Mouse (Mus musculus): ENCODE measurements around the gene Gcdh. TPM values are rescaled to one million over a fixed set of nuclear protein-coding genes. Genes with fewer than 3 reads are reported as not detected.
A peak's percentile ranks its signal among the peaks of the same experiment; 100 is the strongest.

Gcdh gene
- polyA plus RNA-seq, 1 experiment from 2014 or later = 36.2 TPM

DNA sequence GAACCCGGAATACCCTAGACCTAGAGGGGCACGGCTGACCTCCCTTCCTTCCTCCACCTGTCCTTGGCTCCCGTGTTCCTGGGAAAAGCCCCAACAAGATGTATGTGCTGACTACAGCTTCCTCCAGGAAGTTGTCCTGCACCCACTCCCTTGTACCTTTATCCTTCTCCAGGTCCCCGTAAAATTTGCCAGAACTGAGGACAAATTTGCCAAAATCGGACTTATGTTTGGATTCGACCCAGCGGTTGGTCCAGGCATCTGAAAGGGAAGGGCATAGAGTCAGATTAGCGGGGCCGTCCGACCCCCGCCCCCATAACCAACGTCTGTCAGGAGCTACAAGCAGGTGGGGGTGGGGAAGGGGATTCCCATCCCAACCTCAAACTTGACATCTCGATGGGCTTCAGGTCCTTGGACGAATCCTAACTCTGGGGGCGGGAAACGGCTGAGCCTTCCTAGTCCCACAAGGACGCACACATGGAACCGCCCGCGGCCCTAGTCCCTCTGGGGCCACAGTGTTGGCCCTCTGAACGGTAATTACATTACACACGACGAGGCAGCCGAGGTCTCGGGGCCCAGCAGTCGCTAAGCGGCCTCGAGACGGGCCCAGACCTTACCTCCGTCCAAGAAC, 47.5 kb downstream of the Gcdh start:
- WGBS (ENCODE audit: insufficient replicate concordance) = under 1% methylated on average over 30 of the region's 30 CpGs
- peaks cover 28% of the 10 kb centered on the region for H3K4me1 ChIP-seq (ENCODE audit: control insufficient read depth, insufficient read depth, low read length)
- peak overlapping the region; percentile 99 for H3K9ac ChIP-seq (ENCODE audit: low read depth, low read length)
- ATAC-seq (replicated peaks; ENCODE audit: insufficient number of reproducible peaks, low FRiP score, low TSS enrichment) = peak; percentile 9; the same call in 1 of the 2 replicates
- peak overlapping the region; percentile 82 for H3K27ac ChIP-seq (ENCODE audit: low read depth, low read length)
- peak overlapping the region; percentile 97 for H3K4me3 ChIP-seq (ENCODE audit: low read depth, low read length)
- peaks cover 30% of the 10 kb centered on the region for H3K36me3 ChIP-seq (ENCODE audit: control insufficient read depth, insufficient read depth, low read length)
- H3K4me2 ChIP-seq = peak overlapping the region; percentile 69
- H3K9me3 ChIP-seq (replicated peaks; ENCODE audit: control insufficient read depth, low read length) = no peaks in the 10 kb centered on the region
- no peaks in the 10 kb centered on the region for H3K27me3 ChIP-seq (ENCODE audit: control insufficient read depth, insufficient read depth, low read length)

DNA sequence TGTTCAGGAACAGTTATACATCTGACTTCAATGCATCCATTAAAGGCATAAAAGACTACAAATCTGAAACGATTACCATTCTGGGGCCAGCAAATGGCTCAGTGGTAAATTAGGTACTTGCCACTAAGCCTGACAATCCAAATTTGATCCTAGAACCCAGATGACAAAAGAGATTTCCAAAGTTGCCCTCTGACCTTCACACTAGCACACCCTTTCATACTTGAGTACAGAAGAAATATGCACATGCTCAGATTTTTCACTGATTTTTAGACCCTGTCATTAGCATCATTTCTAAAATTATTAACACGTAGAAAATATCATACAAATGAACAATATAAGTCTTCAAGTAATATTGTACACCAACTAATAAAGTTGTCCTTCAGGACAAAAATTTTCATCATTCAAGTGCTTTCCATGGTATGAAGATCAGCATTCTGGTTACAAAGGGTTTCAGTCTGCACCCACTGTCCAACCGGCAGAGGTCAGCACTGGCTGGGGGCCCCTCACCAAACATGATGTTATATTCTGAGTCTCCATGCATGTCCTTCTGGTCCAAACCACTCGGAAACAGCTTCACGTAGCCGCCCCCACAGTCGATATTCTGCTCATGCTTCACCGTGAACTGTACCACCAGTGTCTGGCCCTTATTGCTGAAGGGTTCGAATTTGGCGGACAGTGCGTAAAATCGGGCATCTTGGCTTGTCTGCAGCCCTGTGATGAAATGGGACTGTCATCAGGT, 48.2 kb downstream of the Gcdh start:
- H3K27ac ChIP-seq (ENCODE audit: low read depth, low read length) = peak overlapping the region; percentile 82
- H3K4me3 ChIP-seq (ENCODE audit: low read depth, low read length) = peak overlapping the region; percentile 97
- H3K9me3 ChIP-seq (replicated peaks; ENCODE audit: control insufficient read depth, low read length) = no peaks in the 10 kb centered on the region
- ATAC-seq (replicated peaks; ENCODE audit: insufficient number of reproducible peaks, low FRiP score, low TSS enrichment) = no peak
- H3K36me3 ChIP-seq (ENCODE audit: control insufficient read depth, insufficient read depth, low read length) = peaks cover 30% of the 10 kb centered on the region
- WGBS (ENCODE audit: insufficient replicate concordance) = 15% methylated on average over 12 of the region's 12 CpGs
- H3K4me2 ChIP-seq = peak overlapping the region; percentile 69
- H3K9ac ChIP-seq (ENCODE audit: low read depth, low read length) = peak overlapping the region; percentile 99
- H3K4me1 ChIP-seq (ENCODE audit: control insufficient read depth, insufficient read depth, low read length) = peaks cover 28% of the 10 kb centered on the region
- no peaks in the 10 kb centered on the region for H3K27me3 ChIP-seq (ENCODE audit: control insufficient read depth, insufficient read depth, low read length)

DNA sequence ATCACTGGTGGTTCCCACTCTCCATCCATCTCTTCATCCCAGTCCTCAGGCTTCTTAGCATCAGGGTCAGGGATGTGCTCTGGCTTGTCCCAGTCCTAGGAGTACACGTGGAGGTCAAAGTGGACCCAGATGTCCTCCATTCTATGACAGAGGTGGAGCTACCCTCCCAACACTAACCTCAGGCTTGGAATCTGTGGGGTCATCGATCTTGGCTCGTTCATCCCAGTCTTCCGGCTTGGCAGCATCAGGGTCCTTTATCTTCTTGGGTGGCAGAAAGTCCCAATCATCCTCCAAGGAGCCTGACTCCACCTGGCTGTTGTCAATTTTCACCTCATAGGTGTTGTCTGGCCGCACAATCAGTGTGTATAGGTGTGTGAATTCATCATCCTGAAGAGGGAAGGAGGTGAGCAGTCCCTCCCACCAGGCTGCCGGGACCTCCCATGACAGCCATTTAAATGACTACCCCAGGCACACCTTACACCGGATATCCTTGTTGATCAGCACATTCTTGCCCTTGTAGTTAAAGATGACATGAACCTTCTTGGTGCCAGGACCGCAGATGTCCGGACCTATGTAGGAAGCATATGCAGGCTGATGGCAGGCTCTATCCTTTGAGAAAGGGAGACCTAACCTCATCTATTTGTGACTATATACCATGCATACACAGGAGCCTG, 49.2 kb downstream of the Gcdh start:
- H3K27me3 ChIP-seq (ENCODE audit: control insufficient read depth, insufficient read depth, low read length) = no peaks in the 10 kb centered on the region
- no peak for ATAC-seq (replicated peaks; ENCODE audit: insufficient number of reproducible peaks, low FRiP score, low TSS enrichment)
- 85% methylated on average over 9 of the region's 9 CpGs for WGBS (ENCODE audit: insufficient replicate concordance)
- peaks cover 30% of the 10 kb centered on the region for H3K4me1 ChIP-seq (ENCODE audit: control insufficient read depth, insufficient read depth, low read length)
- peaks cover 30% of the 10 kb centered on the region for H3K36me3 ChIP-seq (ENCODE audit: control insufficient read depth, insufficient read depth, low read length)
- H3K27ac ChIP-seq (ENCODE audit: low read depth, low read length) = no peak overlapping the region
- no peaks in the 10 kb centered on the region for H3K9me3 ChIP-seq (replicated peaks; ENCODE audit: control insufficient read depth, low read length)
- peak overlapping the region; percentile 97 for H3K4me3 ChIP-seq (ENCODE audit: low read depth, low read length)
- H3K9ac ChIP-seq (ENCODE audit: low read depth, low read length) = peak overlapping the region; percentile 99
- peak overlapping the region; percentile 69 for H3K4me2 ChIP-seq

DNA sequence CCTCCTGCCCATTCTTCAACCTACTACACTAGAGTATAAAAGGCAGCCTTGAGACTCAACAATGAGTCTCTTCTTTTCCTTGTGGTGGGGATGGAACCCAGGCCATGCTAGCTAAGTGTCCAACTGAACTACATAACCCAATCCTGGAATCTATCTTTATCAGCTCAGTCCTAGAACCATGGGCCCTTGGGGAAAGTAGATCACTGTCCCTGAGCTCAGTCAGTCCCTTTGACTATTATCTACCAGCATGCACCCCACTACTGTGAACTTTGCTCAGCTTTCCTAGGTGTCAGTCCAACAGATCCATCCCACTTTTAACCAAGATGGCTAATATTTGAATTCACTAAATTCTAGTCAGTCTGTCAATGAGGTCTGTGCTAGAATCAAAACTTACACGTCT, 52.2 kb downstream of the Gcdh start:
- ATAC-seq (replicated peaks; ENCODE audit: insufficient number of reproducible peaks, low FRiP score, low TSS enrichment) = no peak
- Histone ChIP-seq H3K9ac (ENCODE audit: low read depth, low read length) (no peak overlapping the region), H3K4me3 (ENCODE audit: low read depth, low read length) (no peak overlapping the region), H3K4me1 (ENCODE audit: control insufficient read depth, insufficient read depth, low read length) (peaks cover 27% of the 10 kb centered on the region), H3K27me3 (ENCODE audit: control insufficient read depth, insufficient read depth, low read length) (no peaks in the 10 kb centered on the region), H3K36me3 (ENCODE audit: control insufficient read depth, insufficient read depth, low read length) (peaks cover 51% of the 10 kb centered on the region), H3K27ac (ENCODE audit: low read depth, low read length) (peak overlapping the region; percentile 29; the same call in 1 of the 2 replicates), H3K4me2 (no peak overlapping the region), H3K9me3 (replicated peaks; ENCODE audit: control insufficient read depth, low read length) (no peaks in the 10 kb centered on the region)
- WGBS (ENCODE audit: insufficient replicate concordance) = 84% methylated on average over 1 of the region's 1 CpGs

DNA sequence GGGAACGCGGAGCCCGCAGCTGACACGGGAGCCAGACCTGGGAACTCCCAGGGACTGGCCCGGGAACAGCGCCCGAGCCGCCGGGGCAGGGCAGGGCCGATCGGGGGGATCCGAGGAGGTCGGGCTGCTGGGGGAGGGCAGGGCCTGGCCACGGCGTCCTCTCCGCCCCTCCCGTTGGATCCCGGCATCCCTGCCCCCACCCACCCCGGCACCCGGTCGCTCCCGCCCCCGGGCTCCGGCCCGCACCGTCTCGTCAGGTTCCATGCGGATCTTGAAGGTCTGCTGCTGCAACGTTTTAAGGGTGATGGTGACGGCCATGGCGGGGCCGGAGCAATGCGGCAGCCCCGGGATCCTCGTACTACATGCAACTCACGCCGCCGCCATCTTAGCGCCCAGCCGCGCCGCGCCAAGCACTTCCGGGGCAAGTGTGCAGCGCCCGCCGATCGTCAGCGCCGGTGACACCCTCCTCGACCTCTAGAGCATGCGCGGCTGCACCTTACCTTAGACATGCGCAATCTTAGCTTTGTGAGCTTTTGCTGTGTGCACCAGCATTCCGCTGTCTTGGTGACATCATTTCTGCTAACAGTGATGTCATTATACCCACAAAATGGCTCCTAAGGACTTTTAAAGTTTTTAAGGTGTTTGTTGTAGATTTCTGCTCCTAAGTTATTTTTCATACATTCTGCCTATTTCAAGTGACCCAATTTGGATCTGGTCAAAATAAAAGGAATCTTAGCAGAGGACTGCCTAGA, 53.3 kb downstream of the Gcdh start, which contains the start of gene Rad23a:
Rad23a (minus strand) TSS at position 418 of the 752 bp plus-strand sequence.
- H3K4me3 ChIP-seq (ENCODE audit: low read depth, low read length) = peak within 1 kb of the TSS; percentile 80
- H3K9ac ChIP-seq (ENCODE audit: low read depth, low read length) = peak within 1 kb of the TSS; percentile 94
- H3K4me1 ChIP-seq (ENCODE audit: control insufficient read depth, insufficient read depth, low read length) = peaks cover 26% of the 10 kb centered on the region
- peak within 1 kb of the TSS; percentile 73 for H3K4me2 ChIP-seq
- H3K9me3 ChIP-seq (replicated peaks; ENCODE audit: control insufficient read depth, low read length) = no peaks in the 10 kb centered on the region
- peak within 1 kb of the TSS; percentile 95 for H3K27ac ChIP-seq (ENCODE audit: low read depth, low read length)
- no peaks in the 10 kb centered on the region for H3K27me3 ChIP-seq (ENCODE audit: control insufficient read depth, insufficient read depth, low read length)
- peak; percentile 84 for ATAC-seq (replicated peaks; ENCODE audit: insufficient number of reproducible peaks, low FRiP score, low TSS enrichment)
- H3K36me3 ChIP-seq (ENCODE audit: control insufficient read depth, insufficient read depth, low read length) = peaks cover 55% of the 10 kb centered on the region
- WGBS (ENCODE audit: insufficient replicate concordance) = 1% methylated on average over 55 of the region's 55 CpGs

DNA sequence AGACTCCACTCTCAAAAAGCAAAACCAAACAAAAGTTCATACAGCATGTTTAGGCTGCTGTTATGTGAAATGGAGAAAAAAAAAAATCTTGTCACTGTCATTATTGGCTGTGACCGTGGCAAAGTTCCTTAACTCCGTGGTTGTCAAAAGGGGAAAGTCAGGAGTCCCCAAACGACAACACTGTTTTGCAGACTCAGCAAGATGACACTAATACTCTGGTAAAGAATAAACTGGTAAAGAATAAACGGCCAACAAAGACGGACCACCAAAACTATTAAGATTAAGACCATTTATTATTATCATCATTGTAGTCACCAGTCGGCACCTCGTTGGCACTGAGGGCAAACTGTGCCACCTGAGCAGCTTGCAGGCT, 53.9 kb downstream of the Gcdh start:
- H3K27me3 ChIP-seq (ENCODE audit: control insufficient read depth, insufficient read depth, low read length) = no peaks in the 10 kb centered on the region
- peaks cover 56% of the 10 kb centered on the region for H3K36me3 ChIP-seq (ENCODE audit: control insufficient read depth, insufficient read depth, low read length)
- WGBS (ENCODE audit: insufficient replicate concordance) = 4% methylated on average over 7 of the region's 7 CpGs
- H3K4me2 ChIP-seq = peak overlapping the region; percentile 73
- peaks cover 23% of the 10 kb centered on the region for H3K4me1 ChIP-seq (ENCODE audit: control insufficient read depth, insufficient read depth, low read length)
- ATAC-seq (replicated peaks; ENCODE audit: insufficient number of reproducible peaks, low FRiP score, low TSS enrichment) = no peak
- peak overlapping the region; percentile 94 for H3K9ac ChIP-seq (ENCODE audit: low read depth, low read length)
- peak overlapping the region; percentile 80 for H3K4me3 ChIP-seq (ENCODE audit: low read depth, low read length)
- no peaks in the 10 kb centered on the region for H3K9me3 ChIP-seq (replicated peaks; ENCODE audit: control insufficient read depth, low read length)
- H3K27ac ChIP-seq (ENCODE audit: low read depth, low read length) = peak overlapping the region; percentile 95

DNA sequence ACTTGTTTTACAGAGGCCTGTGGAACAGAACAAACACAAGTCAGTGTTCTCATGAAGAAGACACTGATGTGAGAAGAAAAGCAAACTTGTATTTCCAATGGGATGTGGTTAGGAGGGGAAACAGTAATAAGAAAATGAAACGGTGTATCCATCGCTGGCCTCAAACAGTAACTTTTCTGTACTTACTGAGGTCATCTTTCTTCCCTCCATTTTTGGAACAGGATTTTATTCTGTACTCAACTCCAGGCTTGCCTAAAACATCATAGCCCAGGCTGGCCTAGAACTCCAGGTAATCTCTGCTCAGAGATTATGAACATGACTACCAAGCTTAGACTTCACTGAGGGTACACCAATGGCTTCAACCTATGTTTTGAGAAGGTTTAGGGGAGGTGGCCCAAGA, 54.3 kb downstream of the Gcdh start:
- Histone ChIP-seq H3K36me3 (ENCODE audit: control insufficient read depth, insufficient read depth, low read length) (peaks cover 53% of the 10 kb centered on the region), H3K9me3 (replicated peaks; ENCODE audit: control insufficient read depth, low read length) (no peaks in the 10 kb centered on the region), H3K27ac (ENCODE audit: low read depth, low read length) (peak overlapping the region; percentile 95), H3K4me3 (ENCODE audit: low read depth, low read length) (peak overlapping the region; percentile 80), H3K9ac (ENCODE audit: low read depth, low read length) (peak overlapping the region; percentile 94; the same call in 1 of the 2 replicates), H3K4me1 (ENCODE audit: control insufficient read depth, insufficient read depth, low read length) (peaks cover 19% of the 10 kb centered on the region), H3K4me2 (peak overlapping the region; percentile 73), H3K27me3 (ENCODE audit: control insufficient read depth, insufficient read depth, low read length) (no peaks in the 10 kb centered on the region)
- no peak for ATAC-seq (replicated peaks; ENCODE audit: insufficient number of reproducible peaks, low FRiP score, low TSS enrichment)
- WGBS (ENCODE audit: insufficient replicate concordance) = 91% methylated on average over 2 of the region's 2 CpGs

DNA sequence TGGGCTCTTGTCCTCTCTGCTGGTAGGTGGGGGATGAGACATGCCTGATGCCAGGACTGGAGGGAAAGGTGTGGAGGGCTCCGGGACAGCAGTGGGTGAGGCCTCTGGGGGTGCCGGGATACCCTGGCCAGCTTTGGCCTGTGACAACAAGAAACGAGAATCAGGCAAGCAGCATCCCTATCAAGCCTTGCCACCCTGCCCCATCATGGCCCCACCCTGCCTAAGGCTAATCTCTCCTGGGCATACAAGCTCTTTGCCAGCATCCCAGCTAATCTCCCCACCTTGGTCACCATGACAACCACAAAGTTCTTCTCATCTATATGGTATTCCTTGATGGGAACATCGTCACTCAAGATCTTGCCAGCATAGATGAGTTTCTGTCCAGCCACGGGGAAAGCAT, 55.2 kb downstream of the Gcdh start:
- Histone ChIP-seq H3K9ac (ENCODE audit: low read depth, low read length) (peak overlapping the region; percentile 35; the same call in 1 of the 2 replicates), H3K27ac (ENCODE audit: low read depth, low read length) (peak overlapping the region; percentile 35; the same call in 1 of the 2 replicates), H3K4me3 (ENCODE audit: low read depth, low read length) (no peak overlapping the region), H3K27me3 (ENCODE audit: control insufficient read depth, insufficient read depth, low read length) (no peaks in the 10 kb centered on the region), H3K4me1 (ENCODE audit: control insufficient read depth, insufficient read depth, low read length) (peaks cover 18% of the 10 kb centered on the region), H3K9me3 (replicated peaks; ENCODE audit: control insufficient read depth, low read length) (no peaks in the 10 kb centered on the region), H3K4me2 (peak overlapping the region; percentile 44), H3K36me3 (ENCODE audit: control insufficient read depth, insufficient read depth, low read length) (peaks cover 56% of the 10 kb centered on the region)
- 68% methylated on average over 5 of the region's 5 CpGs for WGBS (ENCODE audit: insufficient replicate concordance)
- peak; percentile 52 for ATAC-seq (replicated peaks; ENCODE audit: insufficient number of reproducible peaks, low FRiP score, low TSS enrichment)
